Mouse (Mus musculus) embryonic fibroblast, embryonic 13.5 days (primary cell): ENCODE measurements around the gene Eef1g.

Experiments used
- CTCF ChIP-seq: IDR thresholded peaks from 2 replicates; pipeline ENCODE4 v1.5.1; 2011; ENCODE audit warnings: mild to moderate bottlenecking, control low read depth, low read length, moderate library complexity, borderline replicate concordance; ENCODE audit not compliant: insufficient read depth
- POLR2A ChIP-seq: IDR thresholded peaks from 2 replicates; pipeline ENCODE4 v1.6.1; 2011; ENCODE audit warnings: low read depth, mild to moderate bottlenecking, control low read depth, low read length, moderate library complexity

GRCm38 (mm10) chr19:8981450-8982168 lies 14.8 kb downstream of the Eef1g start:
- TF ChIP-seq CTCF = no peak
- TF ChIP-seq POLR2A = no peak
